Mouse (Mus musculus) stomach, embryonic 16.5 days (tissue): ENCODE measurements around the gene Entpd6. TPM values are rescaled to one million over a fixed set of nuclear protein-coding genes. Genes with fewer than 3 reads are reported as not detected.

Experiments used
- ATAC-seq: fragments of 200-750 bp; cut with Nextera tagmentation; 2 replicates; pipeline ENCODE4 v1.8.0; 2017; ENCODE audit warnings: moderate number of reproducible peaks, moderate TSS enrichment; ENCODE audit not compliant: insufficient read depth, low FRiP score
- H3K27ac ChIP-seq: fragments of 300-500 bp; sonication (generic); 2 replicates; pipeline ENCODE4 v1.5.1; 2014; ENCODE audit warnings: low read length
- H3K27me3 ChIP-seq: fragments of 300-500 bp; sonication (generic); 2 replicates; pipeline ENCODE4 v1.6.1; 2014; ENCODE audit warnings: low read length, control low read depth, mixed read lengths; ENCODE audit not compliant: control insufficient read depth, insufficient read depth
- H3K36me3 ChIP-seq: fragments of 300-500 bp; sonication (generic); 2 replicates; pipeline ENCODE4 v1.6.1; 2014; ENCODE audit warnings: low read length; ENCODE audit not compliant: control insufficient read depth, insufficient read depth
- H3K4me1 ChIP-seq: fragments of 300-500 bp; sonication (generic); 2 replicates; pipeline ENCODE4 v1.6.1; 2014; ENCODE audit warnings: low read length, control low read depth, mixed read lengths; ENCODE audit not compliant: control insufficient read depth, insufficient read depth
- H3K4me2 ChIP-seq: fragments of 300-500 bp; sonication (generic); 2 replicates; pipeline ENCODE4 v1.6.1; 2014; ENCODE audit warnings: low read depth, low read length, mixed read lengths
- H3K4me3 ChIP-seq: fragments of 300-500 bp; sonication (generic); replicated peaks from 2 replicates; pipeline ENCODE4 v1.5.1; 2014; ENCODE audit warnings: mild to moderate bottlenecking, low read length
- H3K9ac ChIP-seq: fragments of 300-500 bp; sonication (generic); 2 replicates; pipeline ENCODE4 v1.6.1; 2014; ENCODE audit warnings: low read length
- H3K9me3 ChIP-seq: fragments of 300-500 bp; sonication (generic); replicated peaks from 2 replicates; pipeline ENCODE4 v1.6.1; 2016; ENCODE audit warnings: low read length, control low read depth; ENCODE audit not compliant: control insufficient read depth
- WGBS: fragments of 180-500 bp; shearing (Covaris S2); extraction: QIAGEN DNeasy Blood & Tissue Kit; methylation state at CpG from one replicate; pipeline ENCODE4 v1.1.7; 2014; 5-methylcytosine and 5-hydroxymethylcytosine counted together
- polyA plus RNA-seq: library from polyadenylated mRNA; unstranded; fragments of >200 nt; fragmentation: Nextera tagmentation; extraction: Ambion mirVana; gene quantifications from 2 replicates; pipeline ENCODE4 v1.2.1, GENCODE M21; 2015

The Entpd6 gene
- polyA plus RNA-seq, 1 experiment from 2014 or later: 29.7 TPM

- no peak overlapping the region for H3K4me2 ChIP-seq
- 72% methylated on average over 10 of the region's 10 CpGs for WGBS
- H3K9me3 ChIP-seq: no peaks in the 10 kb centered on the region
- no peak overlapping the region for H3K4me3 ChIP-seq
- peaks cover 29% of the 10 kb centered on the region for H3K4me1 ChIP-seq
- H3K27ac ChIP-seq: no peak overlapping the region
- no peak overlapping the region for H3K9ac ChIP-seq
- ATAC-seq: no peak
- no peaks in the 10 kb centered on the region for H3K36me3 ChIP-seq
- H3K27me3 ChIP-seq: no peaks in the 10 kb centered on the region
These were observed 23.8 kb downstream of the Entpd6 start for GRCm38 (mm10) chr2:150772466-150773119.

DNA sequence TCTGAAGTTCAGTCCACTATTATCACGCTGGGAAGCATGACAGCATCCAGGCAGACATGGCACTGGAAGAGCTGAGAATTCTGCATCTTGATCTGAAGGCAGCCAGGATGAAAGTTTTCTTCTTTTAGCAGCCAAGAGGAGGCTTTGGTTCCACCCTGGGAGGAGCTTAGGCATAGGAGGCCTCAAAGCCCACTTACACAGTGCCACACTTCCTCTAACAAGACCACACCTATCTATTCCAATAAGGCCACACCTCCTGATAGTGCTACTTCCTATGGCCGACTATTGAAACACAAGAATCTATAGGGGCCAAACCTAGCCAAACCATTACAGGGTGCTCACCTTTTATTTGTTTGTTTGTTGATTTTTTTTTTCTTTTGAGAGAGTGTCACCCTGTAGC, 34.0 kb downstream of the Entpd6 start:
- WGBS: 68% methylated on average over 2 of the region's 2 CpGs
- no peaks in the 10 kb centered on the region for H3K27me3 ChIP-seq
- H3K4me1 ChIP-seq: peaks cover 18% of the 10 kb centered on the region
- no peaks in the 10 kb centered on the region for H3K36me3 ChIP-seq
- H3K27ac ChIP-seq: no peak overlapping the region
- H3K4me3 ChIP-seq: no peak overlapping the region
- ATAC-seq: no peak
- no peak overlapping the region for H3K9ac ChIP-seq
- H3K9me3 ChIP-seq: no peaks in the 10 kb centered on the region
- H3K4me2 ChIP-seq: no peak overlapping the region

- Histone ChIP-seq H3K9ac (peak within 1 kb of the TSS; percentile 81), H3K9me3 (no peaks in the 10 kb centered on the region), H3K36me3 (no peaks in the 10 kb centered on the region), H3K27me3 (no peaks in the 10 kb centered on the region), H3K4me2 (peak within 1 kb of the TSS; percentile 86), H3K4me3 (peak within 1 kb of the TSS; percentile 94), H3K4me1 (peaks cover 25% of the 10 kb centered on the region), H3K27ac (peak within 1 kb of the TSS; percentile 92)
- peak; percentile 95 for ATAC-seq
- 1% methylated on average over 58 of the region's 58 CpGs for WGBS
These were observed 37.7 kb downstream of the Entpd6 start, which contains the start of gene Pygb for GRCm38 (mm10) chr2:150786251-150787180. Gene Pygb, plus strand, starts transcription at chr2:150786735.

- peak overlapping the region; percentile 86 for H3K4me2 ChIP-seq
- H3K27me3 ChIP-seq: no peaks in the 10 kb centered on the region
- H3K9me3 ChIP-seq: no peaks in the 10 kb centered on the region
- H3K4me3 ChIP-seq: peak overlapping the region; percentile 94
- H3K36me3 ChIP-seq: no peaks in the 10 kb centered on the region
- peak overlapping the region; percentile 92 for H3K27ac ChIP-seq
- peaks cover 25% of the 10 kb centered on the region for H3K4me1 ChIP-seq
- ATAC-seq: no peak; the same call in 1 of the 2 replicates
- WGBS: under 1% methylated on average over 23 of the region's 23 CpGs
- H3K9ac ChIP-seq: peak overlapping the region; percentile 81
These were observed 38.5 kb downstream of the Entpd6 start for GRCm38 (mm10) chr2:150787234-150787771.

DNA sequence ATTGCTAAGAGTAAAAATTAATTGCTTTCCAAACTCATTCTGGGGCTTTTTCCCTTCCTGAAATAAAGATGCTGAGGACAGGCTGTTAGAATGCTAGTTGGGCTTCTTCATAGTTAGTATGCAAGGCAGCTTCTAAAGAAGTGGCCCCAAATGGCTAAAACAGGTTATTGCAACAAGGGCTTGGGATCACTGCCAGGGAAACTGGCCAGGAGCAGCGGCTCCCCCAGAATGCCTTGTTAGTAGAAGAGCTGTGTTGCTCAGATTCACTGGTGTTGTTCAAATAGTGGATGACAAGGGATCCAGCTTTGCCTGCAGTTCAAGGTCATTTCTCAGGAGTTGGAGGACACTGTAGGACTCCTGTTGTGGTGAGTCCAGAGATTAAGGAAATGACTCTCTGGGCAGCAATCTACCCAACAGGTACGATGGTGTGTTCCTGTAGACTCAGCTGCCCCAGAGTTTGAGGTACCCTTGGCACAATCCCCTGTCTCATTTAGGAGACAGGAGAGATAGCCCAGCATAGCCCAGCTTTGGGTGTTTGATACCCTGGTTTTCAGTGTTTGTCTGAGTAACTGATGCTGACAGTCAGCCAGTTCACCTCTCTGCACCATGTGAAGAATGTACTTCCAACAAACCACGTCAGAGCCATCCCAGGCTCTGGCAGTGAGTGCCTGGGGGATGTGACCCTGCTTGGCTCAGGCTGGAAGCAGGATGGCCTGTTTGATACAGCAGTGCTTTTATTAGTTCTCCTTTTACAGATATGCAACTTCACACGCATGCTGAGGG, 40.1 kb downstream of the Entpd6 start:
- Histone ChIP-seq H3K9ac (peak overlapping the region; percentile 0; the same call in 1 of the 2 replicates), H3K27ac (no peak overlapping the region), H3K4me2 (peak overlapping the region; percentile 86), H3K27me3 (no peaks in the 10 kb centered on the region), H3K36me3 (no peaks in the 10 kb centered on the region), H3K9me3 (no peaks in the 10 kb centered on the region), H3K4me3 (peak overlapping the region; percentile 7), H3K4me1 (peaks cover 25% of the 10 kb centered on the region)
- WGBS: 46% methylated on average over 4 of the region's 4 CpGs
- ATAC-seq: no peak

DNA sequence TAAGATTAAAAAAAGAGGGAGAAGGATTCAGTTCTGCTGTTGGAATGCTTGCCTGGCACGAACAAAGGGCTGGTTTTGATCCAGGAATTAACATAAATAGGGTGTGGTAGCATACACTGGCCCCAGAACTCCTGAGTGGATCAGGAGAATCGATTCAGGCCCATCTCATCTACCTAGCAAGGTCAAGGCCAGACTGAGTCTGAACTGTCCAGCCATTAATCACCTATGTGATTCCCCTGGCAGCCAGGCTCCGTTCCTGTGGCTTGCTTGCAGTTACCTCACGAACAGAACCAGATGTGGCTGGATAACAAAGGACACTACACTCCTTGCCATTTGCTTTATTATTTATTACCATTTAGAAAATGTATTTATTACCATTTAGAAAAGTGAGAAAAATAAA, 44.5 kb downstream of the Entpd6 start:
- 56% methylated on average over 4 of the region's 4 CpGs for WGBS
- H3K27me3 ChIP-seq: no peaks in the 10 kb centered on the region
- no peak for ATAC-seq
- no peak overlapping the region for H3K4me3 ChIP-seq
- no peaks in the 10 kb centered on the region for H3K9me3 ChIP-seq
- no peak overlapping the region for H3K4me2 ChIP-seq
- H3K36me3 ChIP-seq: peaks cover 12% of the 10 kb centered on the region; the same call in 1 of the 2 replicates
- H3K27ac ChIP-seq: no peak overlapping the region
- H3K4me1 ChIP-seq: peaks cover 8% of the 10 kb centered on the region; the same call in 1 of the 2 replicates
- no peak overlapping the region for H3K9ac ChIP-seq

DNA sequence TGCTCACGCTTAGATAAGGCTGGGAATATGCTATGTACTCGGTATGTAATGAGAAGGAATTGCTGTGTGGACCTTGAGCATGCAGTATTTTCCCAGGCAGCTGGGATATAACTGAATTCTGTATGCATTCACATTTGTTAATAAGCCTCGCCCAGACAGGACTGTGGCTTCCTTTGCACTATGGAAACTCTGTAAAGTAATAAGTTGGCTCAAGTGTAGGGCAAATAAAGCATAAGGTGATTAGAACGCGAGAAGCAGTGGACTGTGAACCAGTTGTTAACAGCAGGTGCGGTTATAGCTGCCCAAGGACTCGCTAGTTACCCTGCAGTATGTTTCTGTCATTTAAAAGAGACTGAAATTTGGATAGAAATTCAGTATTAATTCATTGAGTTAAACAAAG, 49.2 kb downstream of the Entpd6 start:
- Histone ChIP-seq H3K9ac (no peak overlapping the region), H3K4me3 (no peak overlapping the region), H3K36me3 (peaks cover 17% of the 10 kb centered on the region; the same call in 1 of the 2 replicates), H3K27me3 (no peaks in the 10 kb centered on the region), H3K4me2 (no peak overlapping the region), H3K9me3 (no peaks in the 10 kb centered on the region), H3K27ac (no peak overlapping the region), H3K4me1 (no peaks in the 10 kb centered on the region)
- WGBS: 77% methylated on average over 7 of the region's 7 CpGs
- ATAC-seq: no peak

DNA sequence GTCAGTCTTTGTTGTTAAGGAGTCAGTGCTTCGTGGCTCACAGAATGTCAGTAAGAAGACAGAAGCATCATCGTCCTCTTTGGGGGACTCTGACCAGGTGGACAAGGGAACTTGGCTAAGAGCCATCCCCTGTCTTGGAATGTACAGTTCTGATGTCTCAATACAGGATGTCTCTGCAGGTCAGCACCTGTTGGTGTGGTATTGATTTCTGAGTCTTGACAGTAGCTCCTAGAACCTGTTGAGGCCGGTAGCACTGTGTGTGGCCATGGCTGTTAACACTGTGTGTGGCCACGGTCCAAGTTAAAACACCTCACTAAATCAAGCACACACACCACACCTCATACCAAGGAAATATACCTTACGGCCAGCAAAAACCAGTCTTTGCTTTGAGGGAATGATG, 51.8 kb downstream of the Entpd6 start:
- H3K4me1 ChIP-seq: no peaks in the 10 kb centered on the region
- 67% methylated on average over 5 of the region's 5 CpGs for WGBS
- H3K4me3 ChIP-seq: no peak overlapping the region
- H3K9me3 ChIP-seq: no peaks in the 10 kb centered on the region
- H3K4me2 ChIP-seq: no peak overlapping the region
- peaks cover 5% of the 10 kb centered on the region; the same call in 1 of the 2 replicates for H3K36me3 ChIP-seq
- no peak for ATAC-seq
- H3K27me3 ChIP-seq: no peaks in the 10 kb centered on the region
- no peak overlapping the region for H3K9ac ChIP-seq
- no peak overlapping the region for H3K27ac ChIP-seq
